Mouse (Mus musculus): ENCODE data around the gene Tctn1. TPM values are rescaled to one million over a fixed set of nuclear protein-coding genes. Genes with fewer than 3 reads are reported as not detected.

Tctn1 gene
- total and polyA plus RNA-seq, 3 experiments = 5.0 to 12.0 (median 10.9) TPM

GRCm38 (mm10) chr5:122206475-122206874 lies 57.8 kb downstream of the Tctn1 start, which contains the start of gene Hvcn1:
TSS of gene Hvcn1 (plus strand) at chr5:122206804.
- peaks cover 6% of the 10 kb centered on the region; the same call in 1 of the 2 replicates for H3K4me1 ChIP-seq (ENCODE audit: insufficient read depth, low read depth, low read length)
- no peaks in the 10 kb centered on the region for H3K9me3 ChIP-seq (replicated peaks)
- no peaks in the 10 kb centered on the region for H3K36me3 ChIP-seq (replicated peaks)
- H3K27me3 ChIP-seq (ENCODE audit: insufficient read depth, low read length) = peaks cover 61% of the 10 kb centered on the region
- DNase-seq (ENCODE audit: low spot score) (no peak), ATAC-seq (ENCODE audit: extremely low read depth, insufficient number of reproducible peaks, low FRiP score, poor library complexity, severe bottlenecking) (no peak)
- TF ChIP-seq CTCF (IDR thresholded peaks at IDR 0.05; ENCODE audit: low read depth, low read length) = no peak
- no peak for TF ChIP-seq GATA1 (IDR thresholded peaks at IDR 0.05; ENCODE audit: borderline replicate concordance, low read length)
- no peak for TF ChIP-seq POLR2AphosphoS5 (IDR thresholded peaks at IDR 0.05; ENCODE audit: insufficient replicate concordance, low read depth, low read length)
- no peak within 1 kb of the TSS for H3K4me3 ChIP-seq (ENCODE audit: low read depth, low read length)

DNA sequence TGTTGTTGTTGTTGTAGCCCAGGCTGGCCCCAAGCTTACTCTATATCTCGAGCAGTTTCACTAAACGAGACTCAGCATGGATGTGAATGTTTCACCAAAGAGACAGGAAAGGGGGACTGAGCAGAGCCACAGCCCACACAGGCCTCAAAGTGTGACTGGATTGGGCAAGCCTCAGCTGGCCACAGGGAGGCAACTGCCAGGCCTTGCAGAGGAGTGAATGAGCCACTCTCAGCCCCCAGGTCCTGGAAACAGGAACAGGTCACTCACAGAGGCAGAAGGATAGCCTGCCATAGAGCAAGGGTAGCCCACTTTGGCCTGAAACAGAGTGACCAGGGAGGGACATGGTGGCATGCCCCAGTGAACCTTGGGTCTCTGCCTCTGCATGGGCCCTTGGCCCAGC lies 60.1 kb downstream of the Tctn1 start:
- H3K4me1 ChIP-seq (ENCODE audit: insufficient read depth, low read depth, low read length) = no peaks in the 10 kb centered on the region
- peaks cover 46% of the 10 kb centered on the region for H3K27me3 ChIP-seq (ENCODE audit: insufficient read depth, low read length)
- no peak for DNase-seq (ENCODE audit: low spot score)
- H3K4me3 ChIP-seq (ENCODE audit: low read depth, low read length) = no peak overlapping the region
- no peak for TF ChIP-seq CTCF (IDR thresholded peaks at IDR 0.05; ENCODE audit: low read depth, low read length)
- no peak for TF ChIP-seq POLR2AphosphoS5 (IDR thresholded peaks at IDR 0.05; ENCODE audit: insufficient replicate concordance, low read depth, low read length)
- TF ChIP-seq TAL1 (conservative IDR thresholded peaks at IDR 0.05; ENCODE audit: low read depth, low read length) = no peak
- no peak for TF ChIP-seq GATA2 (IDR thresholded peaks at IDR 0.05; ENCODE audit: borderline replicate concordance, low read depth, low read length)
- no peak for TF ChIP-seq GATA1 (IDR thresholded peaks at IDR 0.05; ENCODE audit: borderline replicate concordance, low read length)
- no peak for ATAC-seq (ENCODE audit: extremely low read depth, insufficient number of reproducible peaks, low FRiP score, poor library complexity, severe bottlenecking)
- no peaks in the 10 kb centered on the region for H3K36me3 ChIP-seq (replicated peaks)
- peaks cover 9% of the 10 kb centered on the region for H3K9me3 ChIP-seq (replicated peaks)

DNA sequence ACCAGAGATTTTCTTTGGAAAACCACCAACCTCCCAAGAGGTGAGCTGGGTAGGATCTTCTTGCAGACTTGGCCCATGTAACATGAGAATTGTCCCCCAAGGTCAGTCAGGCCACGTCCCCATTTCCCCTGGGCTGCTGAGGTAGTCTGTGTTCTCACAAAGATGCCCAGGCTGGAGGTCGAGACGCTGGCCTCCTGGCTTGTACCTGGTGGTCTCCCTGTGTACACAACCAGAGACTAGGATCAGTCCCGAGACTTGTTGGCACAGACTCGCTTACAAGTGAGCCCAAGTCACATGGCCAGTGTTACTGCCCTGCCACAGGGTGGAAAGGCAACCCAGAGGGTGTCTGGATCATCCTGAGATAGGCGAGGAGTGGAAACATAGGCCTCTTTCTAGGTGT lies 62.4 kb downstream of the Tctn1 start:
- ATAC-seq (ENCODE audit: extremely low read depth, insufficient number of reproducible peaks, low FRiP score, poor library complexity, severe bottlenecking) = no peak
- H3K36me3 ChIP-seq (replicated peaks) = no peaks in the 10 kb centered on the region
- H3K4me1 ChIP-seq (ENCODE audit: insufficient read depth, low read depth, low read length) = no peaks in the 10 kb centered on the region
- peaks cover 24% of the 10 kb centered on the region for H3K27me3 ChIP-seq (ENCODE audit: insufficient read depth, low read length)
- TF ChIP-seq GATA2 (IDR thresholded peaks at IDR 0.05; ENCODE audit: borderline replicate concordance, low read depth, low read length) = no peak
- H3K9me3 ChIP-seq (replicated peaks) = peaks cover 9% of the 10 kb centered on the region
- H3K4me3 ChIP-seq (ENCODE audit: low read depth, low read length) = no peak overlapping the region
- no peak for DNase-seq (ENCODE audit: low spot score)

DNA sequence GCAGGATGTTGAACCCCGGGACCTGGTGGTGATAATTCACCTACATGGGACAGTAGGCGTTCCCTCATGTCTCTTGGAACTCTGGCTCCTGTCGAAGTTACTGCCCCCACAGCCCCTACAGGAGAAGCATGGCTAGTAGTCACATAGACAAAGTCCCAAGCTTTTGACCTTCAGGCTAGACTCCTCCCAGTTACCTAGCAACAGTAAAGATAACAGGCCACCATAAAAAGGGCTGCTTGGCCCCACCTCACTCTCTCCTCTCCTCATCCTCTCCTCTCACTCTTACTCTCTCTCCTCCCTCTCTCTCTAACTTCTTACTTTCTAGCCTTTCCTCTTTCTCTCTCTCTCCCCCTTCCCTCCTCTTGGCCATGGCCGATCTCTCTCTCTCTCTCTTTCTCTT lies 63.4 kb downstream of the Tctn1 start:
- Histone ChIP-seq H3K9me3 (replicated peaks) (peaks cover 9% of the 10 kb centered on the region), H3K4me3 (ENCODE audit: low read depth, low read length) (no peak overlapping the region), H3K27me3 (ENCODE audit: insufficient read depth, low read length) (peaks cover 22% of the 10 kb centered on the region; the same call in 1 of the 2 replicates), H3K36me3 (replicated peaks) (no peaks in the 10 kb centered on the region), H3K4me1 (ENCODE audit: insufficient read depth, low read depth, low read length) (no peaks in the 10 kb centered on the region)
- ATAC-seq (ENCODE audit: extremely low read depth, insufficient number of reproducible peaks, low FRiP score, poor library complexity, severe bottlenecking) (no peak), DNase-seq (ENCODE audit: low spot score) (no peak)
- TF ChIP-seq POLR2AphosphoS5 (IDR thresholded peaks at IDR 0.05; ENCODE audit: insufficient replicate concordance, low read depth, low read length) = no peak
- TF ChIP-seq CTCF (IDR thresholded peaks at IDR 0.05; ENCODE audit: low read depth, low read length) = no peak
- no peak for TF ChIP-seq GATA1 (IDR thresholded peaks at IDR 0.05; ENCODE audit: borderline replicate concordance, low read length)
- no peak for TF ChIP-seq GATA2 (IDR thresholded peaks at IDR 0.05; ENCODE audit: borderline replicate concordance, low read depth, low read length)
- no peak for TF ChIP-seq TAL1 (conservative IDR thresholded peaks at IDR 0.05; ENCODE audit: low read depth, low read length)

DNA sequence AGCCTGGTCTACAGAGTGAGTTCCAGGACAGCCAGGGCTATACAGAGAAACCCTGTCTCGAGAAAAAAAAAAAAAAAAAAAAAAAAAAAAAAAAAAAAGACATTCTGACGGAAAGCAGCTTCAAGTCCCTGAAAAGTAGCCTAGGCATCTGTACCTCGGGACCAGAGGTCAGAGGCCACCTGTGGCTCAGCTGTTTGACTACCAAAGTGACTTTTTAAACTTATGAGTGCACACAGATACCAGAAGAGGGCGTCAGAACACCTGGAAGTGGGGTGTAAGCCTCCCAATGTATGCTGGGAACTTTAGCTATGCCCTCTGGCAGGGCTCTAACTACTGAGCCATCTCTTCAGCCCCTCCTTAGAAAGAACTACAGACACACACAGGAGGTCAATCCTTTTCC lies 71.9 kb downstream of the Tctn1 start:
- no peaks in the 10 kb centered on the region for H3K36me3 ChIP-seq (replicated peaks)
- H3K4me3 ChIP-seq (ENCODE audit: low read depth, low read length) = no peak overlapping the region
- peaks cover 21% of the 10 kb centered on the region for H3K27me3 ChIP-seq (ENCODE audit: insufficient read depth, low read length)
- no peaks in the 10 kb centered on the region for H3K9me3 ChIP-seq (replicated peaks)
- no peaks in the 10 kb centered on the region for H3K4me1 ChIP-seq (ENCODE audit: insufficient read depth, low read depth, low read length)
- ATAC-seq (ENCODE audit: extremely low read depth, insufficient number of reproducible peaks, low FRiP score, poor library complexity, severe bottlenecking) (no peak), DNase-seq (ENCODE audit: low spot score) (no peak)
- TF ChIP-seq GATA1 (IDR thresholded peaks at IDR 0.05; ENCODE audit: borderline replicate concordance, low read length) (no peak), TAL1 (conservative IDR thresholded peaks at IDR 0.05; ENCODE audit: low read depth, low read length) (no peak)

DNA sequence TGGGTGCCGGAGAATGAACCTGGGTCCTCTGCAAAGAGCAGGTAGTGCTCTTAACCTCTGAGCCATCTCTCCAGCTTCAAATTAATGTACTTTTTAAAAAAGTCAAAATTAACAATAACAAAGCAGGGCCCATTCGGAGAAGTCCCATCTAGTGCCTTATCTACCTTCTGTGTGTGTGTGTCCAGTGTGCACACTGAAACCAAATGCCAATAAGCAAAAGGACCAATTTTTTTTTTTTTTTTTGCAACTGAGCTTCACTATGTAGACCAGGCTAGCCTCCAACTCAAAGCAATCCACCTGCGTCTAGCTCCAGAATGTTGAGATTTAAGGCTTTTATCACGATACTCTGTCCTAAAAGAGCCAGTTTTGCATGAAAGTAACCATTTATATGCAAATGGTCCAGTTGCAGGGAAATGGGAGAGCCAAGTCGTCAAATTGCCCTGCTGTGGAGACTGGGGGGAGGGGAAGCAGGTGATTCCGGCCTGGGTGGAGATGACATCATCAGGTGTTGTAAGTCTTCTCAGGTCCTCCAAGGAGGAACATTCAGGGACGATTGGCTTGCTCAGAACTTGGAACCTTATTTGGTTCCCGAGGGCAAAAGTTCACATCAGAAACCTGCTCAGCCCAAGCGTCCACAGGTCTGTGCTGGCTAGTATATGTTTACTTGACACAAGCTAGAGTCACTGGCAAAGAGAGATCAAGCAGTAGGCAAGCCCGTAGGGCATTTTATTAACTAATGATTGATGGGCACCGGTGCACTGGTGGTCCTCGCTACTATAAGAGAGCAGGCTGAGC lies 72.8 kb downstream of the Tctn1 start:
- Histone ChIP-seq H3K4me3 (ENCODE audit: low read depth, low read length) (no peak overlapping the region), H3K36me3 (replicated peaks) (no peaks in the 10 kb centered on the region), H3K9me3 (replicated peaks) (no peaks in the 10 kb centered on the region), H3K27me3 (ENCODE audit: insufficient read depth, low read length) (peaks cover 28% of the 10 kb centered on the region), H3K4me1 (ENCODE audit: insufficient read depth, low read depth, low read length) (no peaks in the 10 kb centered on the region)
- TF ChIP-seq GATA1 (IDR thresholded peaks at IDR 0.05; ENCODE audit: borderline replicate concordance, low read length) (no peak), POLR2AphosphoS5 (IDR thresholded peaks at IDR 0.05; ENCODE audit: insufficient replicate concordance, low read depth, low read length) (no peak), CTCF (IDR thresholded peaks at IDR 0.05; ENCODE audit: low read depth, low read length) (no peak), GATA2 (IDR thresholded peaks at IDR 0.05; ENCODE audit: borderline replicate concordance, low read depth, low read length) (no peak), TAL1 (conservative IDR thresholded peaks at IDR 0.05; ENCODE audit: low read depth, low read length) (no peak)
- no peak for DNase-seq (ENCODE audit: low spot score)
- no peak for ATAC-seq (ENCODE audit: extremely low read depth, insufficient number of reproducible peaks, low FRiP score, poor library complexity, severe bottlenecking)

- H3K9me3 ChIP-seq (replicated peaks) = no peaks in the 10 kb centered on the region
- H3K36me3 ChIP-seq (replicated peaks) = no peaks in the 10 kb centered on the region
- DNase-seq (ENCODE audit: low spot score) (no peak), ATAC-seq (ENCODE audit: extremely low read depth, insufficient number of reproducible peaks, low FRiP score, poor library complexity, severe bottlenecking) (no peak)
- H3K4me3 ChIP-seq (ENCODE audit: low read depth, low read length) = no peak overlapping the region
- TF ChIP-seq TAL1 (conservative IDR thresholded peaks at IDR 0.05; ENCODE audit: low read depth, low read length) (no peak), CTCF (IDR thresholded peaks at IDR 0.05; ENCODE audit: low read depth, low read length) (no peak), POLR2AphosphoS5 (IDR thresholded peaks at IDR 0.05; ENCODE audit: insufficient replicate concordance, low read depth, low read length) (no peak), GATA2 (IDR thresholded peaks at IDR 0.05; ENCODE audit: borderline replicate concordance, low read depth, low read length) (no peak), GATA1 (IDR thresholded peaks at IDR 0.05; ENCODE audit: borderline replicate concordance, low read length) (no peak)
- H3K27me3 ChIP-seq (ENCODE audit: insufficient read depth, low read length) = peaks cover 28% of the 10 kb centered on the region
- no peaks in the 10 kb centered on the region for H3K4me1 ChIP-seq (ENCODE audit: insufficient read depth, low read depth, low read length)
Observed at GRCm38 (mm10) chr5:122190465-122190864, 73.8 kb downstream of the Tctn1 start.
